Mouse (Mus musculus): Measurements from ENCODE around the gene Cldn19. TPM values are rescaled to one million over a fixed set of nuclear protein-coding genes. Genes with fewer than 3 reads are reported as not detected.

The Cldn19 gene
- total and polyA plus RNA-seq, 2 experiments: not detected

- Histone ChIP-seq H3K27ac (replicated peaks; ENCODE audit: insufficient read depth, low read depth, low read length) (no peak overlapping the region), H3K4me3 (ENCODE audit: insufficient read depth, low read depth, low read length) (peak overlapping the region; percentile 27; the same call in 1 of the 2 replicates), H3K4me1 (ENCODE audit: control insufficient read depth, insufficient read depth, low read length) (peaks cover 6% of the 10 kb centered on the region; the same call in 1 of the 2 replicates), H3K9ac (ENCODE audit: low read depth, low read length) (no peak overlapping the region; the same call in 1 of the 2 replicates), H3K27me3 (ENCODE audit: control insufficient read depth, insufficient read depth, low read length) (no peaks in the 10 kb centered on the region), H3K79me2 (ENCODE audit: control insufficient read depth, insufficient read depth, low read length) (no peaks in the 10 kb centered on the region), H3K36me3 (ENCODE audit: control insufficient read depth, insufficient read depth, low read length) (peaks cover 7% of the 10 kb centered on the region; the same call in 1 of the 2 replicates)
- DNase-seq (ENCODE audit: extremely low read depth, low read depth, low spot score): no peak
- TF ChIP-seq CTCF (IDR thresholded peaks at IDR 0.05; ENCODE audit: low read depth, low read length): peak; percentile 54; the same call in 1 of the 2 replicates
- TF ChIP-seq POLR2A (IDR thresholded peaks at IDR 0.05; ENCODE audit: extremely low read depth, insufficient read depth, low read length): no peak
- 58% methylated on average over 12 of the region's 12 CpGs for WGBS
Measured at GRCm38 (mm10) chr4:119239181-119239682, 16.0 kb upstream of the Cldn19 start.

DNA sequence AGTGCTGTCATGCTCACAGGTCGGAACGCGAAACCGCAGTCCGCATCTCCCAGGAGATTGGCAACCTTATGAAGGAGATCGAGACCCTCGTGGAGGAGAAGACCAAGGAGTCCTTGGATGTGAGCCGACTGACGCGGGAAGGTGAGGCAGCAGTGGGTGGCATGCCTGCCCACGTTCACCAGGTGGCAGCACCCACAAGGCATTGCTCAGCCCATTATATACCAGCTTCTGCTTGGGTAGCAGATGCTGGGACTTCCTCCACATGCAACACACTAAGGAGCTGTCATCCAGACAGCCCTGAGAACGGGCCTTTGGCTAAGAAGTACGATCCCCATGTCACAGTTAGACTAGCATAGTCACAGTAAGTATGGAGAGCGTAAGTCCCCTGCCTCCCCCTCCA, 13.6 kb upstream of the Cldn19 start:
- peaks cover 6% of the 10 kb centered on the region; the same call in 1 of the 2 replicates for H3K4me1 ChIP-seq (ENCODE audit: control insufficient read depth, insufficient read depth, low read length)
- H3K27me3 ChIP-seq (ENCODE audit: control insufficient read depth, insufficient read depth, low read length): no peaks in the 10 kb centered on the region
- H3K36me3 ChIP-seq (ENCODE audit: control insufficient read depth, insufficient read depth, low read length): peaks cover 7% of the 10 kb centered on the region; the same call in 1 of the 2 replicates
- no peak for TF ChIP-seq POLR2A (IDR thresholded peaks at IDR 0.05; ENCODE audit: extremely low read depth, insufficient read depth, low read length)
- TF ChIP-seq CTCF (IDR thresholded peaks at IDR 0.05; ENCODE audit: low read depth, low read length): peak; percentile 78
- no peak overlapping the region for H3K4me3 ChIP-seq (ENCODE audit: insufficient read depth, low read depth, low read length)
- WGBS: 91% methylated on average over 14 of the region's 14 CpGs
- DNase-seq (ENCODE audit: extremely low read depth, low read depth, low spot score): no peak
- no peak overlapping the region for H3K27ac ChIP-seq (replicated peaks; ENCODE audit: insufficient read depth, low read depth, low read length)
- no peak overlapping the region for H3K9ac ChIP-seq (ENCODE audit: low read depth, low read length)
- H3K79me2 ChIP-seq (ENCODE audit: control insufficient read depth, insufficient read depth, low read length): no peaks in the 10 kb centered on the region

DNA sequence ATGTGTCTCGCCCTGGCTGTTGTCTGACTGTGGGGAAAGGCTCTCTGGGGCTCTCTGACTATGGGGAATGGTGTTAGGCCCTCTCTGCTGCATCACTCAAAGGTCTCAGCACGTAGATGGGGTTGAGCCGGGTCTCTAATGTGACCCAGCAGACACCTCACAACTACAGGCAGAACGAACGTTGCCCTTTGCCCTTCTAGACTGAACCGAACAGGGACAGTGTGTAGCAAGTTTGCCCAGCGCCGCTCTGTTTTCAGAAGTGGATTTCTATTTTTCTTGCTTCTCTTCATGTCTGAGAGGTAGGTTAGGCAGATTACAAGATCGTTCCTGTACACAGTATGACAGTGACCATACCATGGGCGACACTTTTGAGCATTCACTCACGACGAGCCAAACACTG, 12.6 kb upstream of the Cldn19 start:
- Histone ChIP-seq H3K79me2 (ENCODE audit: control insufficient read depth, insufficient read depth, low read length) (no peaks in the 10 kb centered on the region), H3K27ac (replicated peaks; ENCODE audit: insufficient read depth, low read depth, low read length) (peak overlapping the region; percentile 60), H3K36me3 (ENCODE audit: control insufficient read depth, insufficient read depth, low read length) (peaks cover 7% of the 10 kb centered on the region; the same call in 1 of the 2 replicates), H3K4me3 (ENCODE audit: insufficient read depth, low read depth, low read length) (no peak overlapping the region), H3K4me1 (ENCODE audit: control insufficient read depth, insufficient read depth, low read length) (peaks cover 6% of the 10 kb centered on the region; the same call in 1 of the 2 replicates), H3K9ac (ENCODE audit: low read depth, low read length) (no peak overlapping the region), H3K27me3 (ENCODE audit: control insufficient read depth, insufficient read depth, low read length) (no peaks in the 10 kb centered on the region)
- DNase-seq (ENCODE audit: extremely low read depth, low read depth, low spot score): peak; percentile 75
- WGBS: 40% methylated on average over 12 of the region's 12 CpGs
- TF ChIP-seq CTCF (IDR thresholded peaks at IDR 0.05; ENCODE audit: low read depth, low read length) (no peak), POLR2A (IDR thresholded peaks at IDR 0.05; ENCODE audit: extremely low read depth, insufficient read depth, low read length) (no peak)

DNA sequence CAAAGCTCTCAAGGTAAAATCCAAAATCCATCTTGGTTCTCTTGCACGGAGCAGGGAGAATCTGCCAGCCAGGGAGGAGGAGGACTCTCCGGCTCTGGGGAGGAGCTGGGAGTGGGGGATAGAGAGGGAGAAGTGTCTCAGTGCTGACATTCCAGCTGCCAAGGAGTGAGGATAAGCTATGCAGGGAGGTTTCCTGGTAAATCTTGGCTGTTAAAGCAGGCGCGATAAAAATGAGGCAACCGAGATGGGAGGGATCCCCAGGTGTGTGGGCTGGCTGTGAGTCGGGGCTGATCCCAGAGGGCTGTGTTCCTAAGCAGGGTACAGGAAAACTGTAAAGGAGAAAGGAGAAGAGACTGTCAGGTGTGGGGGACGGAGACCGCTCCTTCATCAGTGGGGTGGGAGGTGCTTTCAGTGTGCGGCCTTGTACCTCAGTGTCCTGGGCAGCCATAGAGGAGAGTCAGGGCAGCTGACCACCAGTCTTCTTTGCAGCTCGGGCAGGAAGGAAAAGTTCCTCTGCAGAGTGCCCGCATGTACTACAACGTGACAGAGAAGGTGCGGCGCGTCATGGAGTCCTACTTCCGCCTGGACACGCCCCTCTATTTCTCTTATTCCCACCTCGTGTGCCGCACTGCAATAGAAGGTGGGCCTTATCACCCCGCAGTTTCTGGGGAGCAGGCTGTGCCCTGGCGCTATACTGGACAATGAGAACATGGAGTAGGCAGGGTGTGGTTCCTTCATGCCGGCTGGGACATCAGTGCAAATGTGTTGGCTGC, 10.6 kb upstream of the Cldn19 start:
- Histone ChIP-seq H3K27me3 (ENCODE audit: control insufficient read depth, insufficient read depth, low read length) (no peaks in the 10 kb centered on the region), H3K4me1 (ENCODE audit: control insufficient read depth, insufficient read depth, low read length) (peaks cover 6% of the 10 kb centered on the region; the same call in 1 of the 2 replicates), H3K36me3 (ENCODE audit: control insufficient read depth, insufficient read depth, low read length) (peaks cover 11% of the 10 kb centered on the region; the same call in 1 of the 2 replicates), H3K9ac (ENCODE audit: low read depth, low read length) (no peak overlapping the region), H3K79me2 (ENCODE audit: control insufficient read depth, insufficient read depth, low read length) (no peaks in the 10 kb centered on the region), H3K27ac (replicated peaks; ENCODE audit: insufficient read depth, low read depth, low read length) (no peak overlapping the region), H3K4me3 (ENCODE audit: insufficient read depth, low read depth, low read length) (no peak overlapping the region)
- no peak for DNase-seq (ENCODE audit: extremely low read depth, low read depth, low spot score)
- TF ChIP-seq CTCF (IDR thresholded peaks at IDR 0.05; ENCODE audit: low read depth, low read length): no peak
- TF ChIP-seq POLR2A (IDR thresholded peaks at IDR 0.05; ENCODE audit: extremely low read depth, insufficient read depth, low read length): no peak
- 90% methylated on average over 22 of the region's 22 CpGs for WGBS

DNA sequence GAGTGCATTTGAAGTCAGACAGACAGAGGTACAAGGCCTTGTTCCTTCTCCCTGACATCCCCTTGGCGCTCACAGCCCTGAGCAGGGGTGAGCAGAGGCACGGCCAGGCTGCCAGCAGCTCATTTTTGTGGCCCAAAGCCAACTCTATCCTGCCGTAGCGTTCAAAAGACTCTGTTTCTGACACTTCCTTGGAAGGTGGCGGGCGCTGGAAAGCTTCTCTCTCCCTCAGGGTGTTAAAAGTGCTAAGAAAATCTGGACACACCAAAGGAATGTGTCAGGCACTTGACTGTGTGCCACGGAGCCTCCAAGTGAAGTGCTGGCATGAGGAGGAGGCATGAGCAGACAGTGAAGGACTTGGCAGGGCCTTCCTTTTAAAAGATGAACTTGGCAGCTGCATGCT, 9.7 kb upstream of the Cldn19 start:
- Histone ChIP-seq H3K27me3 (ENCODE audit: control insufficient read depth, insufficient read depth, low read length) (no peaks in the 10 kb centered on the region), H3K36me3 (ENCODE audit: control insufficient read depth, insufficient read depth, low read length) (peaks cover 11% of the 10 kb centered on the region; the same call in 1 of the 2 replicates), H3K79me2 (ENCODE audit: control insufficient read depth, insufficient read depth, low read length) (no peaks in the 10 kb centered on the region), H3K27ac (replicated peaks; ENCODE audit: insufficient read depth, low read depth, low read length) (no peak overlapping the region), H3K4me3 (ENCODE audit: insufficient read depth, low read depth, low read length) (no peak overlapping the region), H3K9ac (ENCODE audit: low read depth, low read length) (no peak overlapping the region), H3K4me1 (ENCODE audit: control insufficient read depth, insufficient read depth, low read length) (peaks cover 6% of the 10 kb centered on the region; the same call in 1 of the 2 replicates)
- TF ChIP-seq POLR2A (IDR thresholded peaks at IDR 0.05; ENCODE audit: extremely low read depth, insufficient read depth, low read length) (no peak), CTCF (IDR thresholded peaks at IDR 0.05; ENCODE audit: low read depth, low read length) (no peak)
- no peak for DNase-seq (ENCODE audit: extremely low read depth, low read depth, low spot score)
- 73% methylated on average over 7 of the region's 7 CpGs for WGBS
